Mouse (Mus musculus) layer of hippocampus, postnatal 36 days (tissue): ENCODE data around the gene St8sia6. TPM values are rescaled to one million over a fixed set of nuclear protein-coding genes. Genes with fewer than 3 reads are reported as not detected.
A peak's percentile ranks its signal among the peaks of the same experiment; 100 is the strongest.

Experiments used
- DNase-seq, 2 experiments: peaks; one replicate each; pipeline ENCODE4 v3.0.0; 2022
- total RNA-seq, 2 experiments: library from RNA; stranded (reverse); gene quantifications; 2 replicates each; pipeline ENCODE4 v1.2.3; 2021

St8sia6 gene
- total RNA-seq, 2 experiments from 2014 or later = 2.8 to 4.4 TPM

GRCm38 (mm10) chr2:13760366-13760765, 33.5 kb downstream of the St8sia6 start:
- no peak for DNase-seq

GRCm38 (mm10) chr2:13757412-13757811, 36.5 kb downstream of the St8sia6 start:
- DNase-seq = no peak

- DNase-seq = no peak
Measured at GRCm38 (mm10) chr2:13755733-13756132, 38.1 kb downstream of the St8sia6 start.

- no peak for DNase-seq
Measured at GRCm38 (mm10) chr2:13751691-13752090, 42.2 kb downstream of the St8sia6 start.

GRCm38 (mm10) chr2:13750777-13751176, 43.1 kb downstream of the St8sia6 start:
- no peak for DNase-seq

GRCm38 (mm10) chr2:13750089-13750488, 43.8 kb downstream of the St8sia6 start:
- DNase-seq = no peak

GRCm38 (mm10) chr2:13749176-13749575, 44.7 kb downstream of the St8sia6 start:
- no peak for DNase-seq

GRCm38 (mm10) chr2:13747576-13747975, 46.3 kb downstream of the St8sia6 start:
- no peak for DNase-seq

- DNase-seq = no peak
Measured at GRCm38 (mm10) chr2:13746023-13746422, 47.8 kb downstream of the St8sia6 start.

GRCm38 (mm10) chr2:13738704-13739103, 55.2 kb downstream of the St8sia6 start:
- no peak for DNase-seq

- no peak for DNase-seq
Measured at GRCm38 (mm10) chr2:13727901-13728300, 66.0 kb downstream of the St8sia6 start.

- DNase-seq = no peak
Measured at GRCm38 (mm10) chr2:13725592-13725991, 68.3 kb downstream of the St8sia6 start.

- no peak for DNase-seq
Measured at GRCm38 (mm10) chr2:13722241-13722640, 71.6 kb downstream of the St8sia6 start.

GRCm38 (mm10) chr2:13718628-13719185, 75.2 kb downstream of the St8sia6 start:
- DNase-seq = no peak

- DNase-seq = no peak
Measured at GRCm38 (mm10) chr2:13708785-13709184, 85.1 kb downstream of the St8sia6 start.

GRCm38 (mm10) chr2:13697514-13697913, 96.3 kb downstream of the St8sia6 start:
- no peak for DNase-seq

GRCm38 (mm10) chr2:13694417-13694816, 99.4 kb downstream of the St8sia6 start:
- no peak for DNase-seq

GRCm38 (mm10) chr2:13684380-13684779, 109.5 kb downstream of the St8sia6 start:
- no peak for DNase-seq

- no peak for DNase-seq
Measured at GRCm38 (mm10) chr2:13683205-13683570, 110.7 kb downstream of the St8sia6 start.

- DNase-seq = peak in 1 of 2 experiments; percentile 12
Measured at GRCm38 (mm10) chr2:13682488-13683204, 111.2 kb downstream of the St8sia6 start.

GRCm38 (mm10) chr2:13672946-13673345, 120.9 kb downstream of the St8sia6 start:
- no peak for DNase-seq

- no peak for DNase-seq
Measured at GRCm38 (mm10) chr2:13672426-13672825, 121.4 kb downstream of the St8sia6 start.

- no peak for DNase-seq
Measured at GRCm38 (mm10) chr2:13634866-13635265, 159.0 kb downstream of the St8sia6 start.

GRCm38 (mm10) chr2:13630136-13630832, 163.6 kb downstream of the St8sia6 start:
- no peak for DNase-seq
